Mouse (Mus musculus): ENCODE measurements around the gene Plxna2. TPM values are rescaled to one million over a fixed set of nuclear protein-coding genes. Genes with fewer than 3 reads are reported as not detected.

Gene Plxna2
- total RNA-seq, 1 experiment from 2014 or later: not detected

DNA sequence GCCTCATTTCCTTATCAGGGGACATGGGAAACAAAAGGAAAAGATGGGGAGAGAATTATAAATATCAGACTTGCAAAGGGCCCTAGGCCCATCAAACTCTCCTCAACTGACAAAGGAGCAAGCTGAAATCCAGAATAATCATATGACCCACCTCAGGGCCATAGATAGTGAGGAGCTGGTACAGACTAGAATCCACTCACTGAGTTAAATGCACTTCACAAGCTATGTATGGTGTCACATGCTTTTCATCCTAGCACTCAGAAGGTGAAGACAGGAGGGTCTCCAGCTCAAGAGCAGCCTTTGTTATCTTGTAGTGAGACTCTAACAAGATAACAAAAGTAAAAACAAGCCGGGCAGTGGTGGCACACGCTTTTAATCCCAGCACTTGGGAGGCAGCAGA is 169.6 kb downstream of the Plxna2 start:
- no peak for ATAC-seq (ENCODE audit: extremely low read depth, insufficient number of reproducible peaks, low FRiP score, poor library complexity, severe bottlenecking)

DNA sequence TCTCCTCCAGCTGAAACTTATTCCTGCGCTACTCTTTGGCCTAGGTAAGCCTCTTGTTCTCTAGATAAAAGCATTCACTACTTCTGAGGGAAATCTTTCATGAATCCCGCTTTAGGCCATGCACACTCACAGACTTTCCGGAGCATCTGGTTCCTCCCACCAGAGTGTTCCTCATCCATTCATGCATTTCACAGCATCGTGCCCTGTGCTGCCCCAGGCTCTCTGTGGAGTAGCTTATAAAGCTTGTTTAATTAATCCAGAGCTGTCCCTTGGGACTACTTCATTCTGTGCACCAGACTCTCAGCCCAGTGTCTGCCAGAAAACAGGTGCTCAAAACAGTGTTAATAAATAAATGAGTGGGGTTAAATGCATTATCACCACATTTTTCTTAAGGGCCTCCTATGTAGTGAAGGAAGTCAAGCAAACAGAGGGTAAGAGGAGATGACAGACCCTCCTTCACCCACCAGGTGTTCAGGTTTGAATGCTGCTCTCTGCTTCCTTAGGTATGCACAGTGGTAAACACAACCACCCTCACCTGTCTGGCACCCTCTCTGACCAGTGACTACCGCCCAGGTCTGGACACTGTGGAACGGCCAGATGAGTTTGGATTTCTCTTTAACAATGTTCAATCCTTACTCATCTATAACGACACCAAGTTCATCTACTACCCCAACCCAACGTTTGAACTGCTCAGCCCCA is 175.4 kb downstream of the Plxna2 start:
- ATAC-seq (ENCODE audit: extremely low read depth, insufficient number of reproducible peaks, low FRiP score, poor library complexity, severe bottlenecking): no peak

DNA sequence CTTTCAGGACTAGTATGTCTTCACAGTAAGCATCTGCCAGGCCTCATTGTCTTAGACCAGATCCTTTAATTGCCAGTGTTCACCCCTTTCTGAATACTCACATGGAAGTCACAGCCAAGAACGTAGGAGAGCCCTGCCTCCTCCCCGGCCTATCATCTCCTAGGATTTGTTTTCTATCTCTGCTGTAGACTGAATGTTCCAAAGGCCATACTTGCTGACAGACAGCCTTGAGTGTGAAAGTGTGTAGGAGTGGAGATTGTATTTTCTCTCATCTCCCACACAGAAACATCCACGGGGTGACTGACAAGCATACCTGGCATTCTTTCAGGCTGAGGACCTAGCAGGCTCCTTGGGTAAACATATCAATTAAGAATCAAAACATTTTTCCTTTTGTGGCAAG is 177.3 kb downstream of the Plxna2 start:
- no peak for ATAC-seq (ENCODE audit: extremely low read depth, insufficient number of reproducible peaks, low FRiP score, poor library complexity, severe bottlenecking)

DNA sequence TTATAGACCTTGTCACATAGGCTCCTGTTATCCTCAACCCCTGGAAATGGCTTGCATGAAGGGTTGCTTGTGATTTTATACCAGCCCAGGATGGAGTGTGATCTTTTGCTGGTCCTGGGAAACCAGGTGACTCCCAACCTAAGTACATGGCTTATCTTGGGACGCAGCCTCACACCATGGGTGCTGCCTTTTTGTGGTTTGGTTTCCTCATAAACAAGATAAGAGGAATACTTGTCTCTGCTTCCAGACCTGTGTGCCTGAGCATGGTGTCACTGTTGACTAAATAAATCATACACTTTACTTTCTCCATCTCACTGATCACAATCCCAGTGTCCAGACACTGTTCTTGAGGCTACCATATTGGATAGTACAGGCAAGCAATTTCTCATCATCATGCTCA is 179.8 kb downstream of the Plxna2 start:
- ATAC-seq (ENCODE audit: extremely low read depth, insufficient number of reproducible peaks, low FRiP score, poor library complexity, severe bottlenecking): no peak

DNA sequence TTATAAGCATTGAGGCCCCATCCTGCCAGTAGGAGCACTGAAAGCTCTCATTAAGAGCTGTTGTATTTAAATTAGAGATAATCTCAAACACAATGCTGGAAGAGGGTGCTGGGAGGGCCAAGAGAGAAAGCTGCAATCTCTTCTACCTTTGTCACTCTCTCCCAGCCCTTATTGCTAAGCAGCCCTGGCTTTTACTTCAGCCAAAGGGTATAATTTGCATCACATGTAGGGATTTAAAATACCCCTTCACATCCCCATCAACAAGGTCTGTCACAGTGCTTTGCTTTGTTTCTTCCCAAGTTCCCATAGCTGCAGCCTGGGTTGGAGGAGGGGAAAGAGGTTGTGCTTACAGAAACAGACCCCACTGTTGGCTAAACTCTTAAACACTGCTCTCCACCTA is 180.5 kb downstream of the Plxna2 start:
- ATAC-seq (ENCODE audit: extremely low read depth, insufficient number of reproducible peaks, low FRiP score, poor library complexity, severe bottlenecking): no peak

DNA sequence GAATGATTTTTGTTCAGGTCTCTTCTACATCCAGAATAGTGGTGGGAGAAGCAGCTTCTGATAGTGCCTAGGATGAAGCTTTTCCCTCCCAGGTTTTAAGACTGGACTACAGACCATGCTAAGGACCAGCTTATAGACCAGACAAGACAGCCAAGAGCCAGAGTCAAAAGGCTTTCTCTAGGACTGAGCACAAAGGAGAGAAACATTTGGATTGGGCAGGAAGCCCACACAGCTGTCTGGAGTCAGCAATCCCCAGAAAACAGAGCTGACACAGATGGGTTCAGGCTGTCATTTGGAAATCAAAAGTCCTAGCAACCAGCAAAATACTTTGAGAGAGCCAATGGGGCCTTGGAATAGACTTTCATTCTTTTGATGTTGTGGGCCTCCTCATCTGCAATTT is 190.2 kb downstream of the Plxna2 start:
- no peak for ATAC-seq (ENCODE audit: extremely low read depth, insufficient number of reproducible peaks, low FRiP score, poor library complexity, severe bottlenecking)

DNA sequence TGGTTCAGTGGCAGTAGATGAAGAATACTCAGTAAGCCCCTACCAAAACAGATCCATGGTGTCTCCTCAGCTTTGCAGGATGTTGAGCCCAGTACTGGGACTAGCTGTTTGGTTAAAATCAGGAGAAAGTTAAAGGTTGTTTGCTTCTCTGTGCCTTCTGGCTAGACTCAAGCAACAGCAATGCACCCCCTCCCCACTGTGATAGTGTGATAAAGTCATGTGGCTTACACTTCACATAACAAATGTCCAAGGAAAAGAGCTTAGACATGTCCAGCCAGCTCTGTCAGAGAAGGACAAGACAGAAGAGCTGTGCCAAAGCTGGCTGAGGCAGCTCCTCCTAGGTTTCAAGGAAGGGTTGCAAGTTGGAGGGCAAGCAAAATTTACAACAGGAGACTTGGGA is 190.7 kb downstream of the Plxna2 start:
- no peak for ATAC-seq (ENCODE audit: extremely low read depth, insufficient number of reproducible peaks, low FRiP score, poor library complexity, severe bottlenecking)

DNA sequence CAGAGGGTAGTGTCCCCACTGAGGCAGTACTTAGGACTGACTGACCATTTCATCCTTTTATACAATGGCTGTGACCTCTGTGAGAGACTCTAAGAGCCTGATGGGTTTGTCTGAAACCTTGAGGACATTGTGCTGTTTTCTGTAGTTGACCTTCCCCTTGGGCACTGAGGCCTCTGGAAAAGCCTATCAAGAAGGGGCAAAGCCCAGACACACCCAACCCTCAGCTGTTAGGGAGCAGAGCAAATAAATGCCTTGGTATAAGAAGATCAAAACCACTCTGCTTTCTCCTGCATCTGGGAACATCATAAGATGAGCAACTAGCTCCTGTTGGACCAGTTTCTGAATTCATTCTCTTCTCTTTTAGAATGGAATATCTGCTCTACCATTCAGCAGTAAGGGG is 191.6 kb downstream of the Plxna2 start:
- ATAC-seq (ENCODE audit: extremely low read depth, insufficient number of reproducible peaks, low FRiP score, poor library complexity, severe bottlenecking): no peak

DNA sequence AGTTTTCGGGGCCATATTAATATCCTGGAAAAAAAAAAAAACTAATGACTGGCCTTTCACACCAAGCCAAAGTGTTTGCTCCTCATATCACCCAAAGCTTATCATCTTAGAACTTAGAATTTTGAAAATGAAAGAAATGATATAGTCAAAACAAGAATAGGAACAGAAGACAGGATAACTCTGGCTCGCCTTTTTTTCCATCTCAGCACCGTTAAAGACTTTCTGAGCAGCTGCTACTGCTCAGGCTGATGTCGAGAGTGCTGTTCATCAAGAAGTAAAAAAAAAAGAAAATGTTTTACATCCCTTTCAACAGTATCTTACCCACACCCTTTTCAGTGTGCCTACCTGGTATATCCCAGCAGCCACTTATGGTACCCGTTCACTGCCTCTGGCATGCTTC is 196.2 kb downstream of the Plxna2 start:
- no peak for ATAC-seq (ENCODE audit: extremely low read depth, insufficient number of reproducible peaks, low FRiP score, poor library complexity, severe bottlenecking)

DNA sequence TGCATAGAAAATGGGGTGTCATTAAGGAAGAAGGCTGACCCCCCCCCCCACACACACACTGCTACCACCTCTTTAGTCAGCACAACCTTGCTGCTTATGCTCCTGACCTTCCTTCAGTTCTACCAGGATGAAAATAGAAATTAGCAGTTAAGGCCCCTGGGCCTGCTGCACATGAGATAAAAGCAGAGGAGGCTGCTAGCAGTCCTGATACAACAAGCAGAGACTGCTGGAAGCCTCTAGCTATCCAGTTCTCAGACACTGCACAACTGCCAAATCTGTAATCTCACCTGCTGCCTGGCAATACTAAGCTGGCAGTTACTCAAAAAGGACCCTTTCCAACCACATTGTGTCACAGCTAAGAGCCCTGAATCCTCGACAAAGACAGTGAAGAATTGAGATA is 197.5 kb downstream of the Plxna2 start:
- ATAC-seq (ENCODE audit: extremely low read depth, insufficient number of reproducible peaks, low FRiP score, poor library complexity, severe bottlenecking): no peak

DNA sequence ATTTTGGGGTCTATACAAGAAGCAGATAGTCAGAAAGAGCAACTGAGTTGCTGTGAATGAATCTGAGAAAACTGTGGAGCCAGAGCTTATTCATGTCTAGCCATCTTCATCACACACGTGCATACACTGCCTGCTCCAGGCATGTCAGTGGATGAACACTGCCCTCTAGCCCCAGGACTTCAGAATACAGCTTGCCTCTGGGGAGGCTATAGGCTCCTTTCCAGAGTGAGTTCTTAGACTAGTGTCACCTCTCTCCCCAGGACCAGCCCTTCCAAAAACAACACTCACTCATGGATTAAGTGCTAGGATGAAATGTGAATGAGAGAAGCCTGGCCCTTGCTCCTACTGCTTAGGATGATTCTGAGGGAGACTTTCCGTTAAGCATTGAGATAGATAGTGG is 198.9 kb downstream of the Plxna2 start:
- no peak for ATAC-seq (ENCODE audit: extremely low read depth, insufficient number of reproducible peaks, low FRiP score, poor library complexity, severe bottlenecking)

DNA sequence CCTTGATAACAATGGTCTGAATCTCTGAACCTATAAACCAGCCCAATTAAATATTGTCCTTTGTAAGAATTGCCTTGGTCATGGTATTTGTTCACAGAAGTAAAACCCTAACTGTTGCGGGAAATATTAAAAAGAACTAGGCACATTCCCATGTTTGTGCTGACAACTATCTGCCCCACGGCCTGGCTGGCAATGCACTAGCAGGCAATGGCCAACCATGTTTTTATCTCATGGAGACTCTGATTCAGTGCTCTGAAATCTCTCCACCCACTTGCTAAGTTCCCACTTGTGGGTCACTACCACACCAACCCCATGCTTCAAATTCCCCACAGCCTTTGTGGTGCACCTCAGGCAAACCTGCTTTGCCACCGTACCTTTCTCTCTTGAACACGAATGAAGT is 202.9 kb downstream of the Plxna2 start:
- ATAC-seq (ENCODE audit: extremely low read depth, insufficient number of reproducible peaks, low FRiP score, poor library complexity, severe bottlenecking): no peak

DNA sequence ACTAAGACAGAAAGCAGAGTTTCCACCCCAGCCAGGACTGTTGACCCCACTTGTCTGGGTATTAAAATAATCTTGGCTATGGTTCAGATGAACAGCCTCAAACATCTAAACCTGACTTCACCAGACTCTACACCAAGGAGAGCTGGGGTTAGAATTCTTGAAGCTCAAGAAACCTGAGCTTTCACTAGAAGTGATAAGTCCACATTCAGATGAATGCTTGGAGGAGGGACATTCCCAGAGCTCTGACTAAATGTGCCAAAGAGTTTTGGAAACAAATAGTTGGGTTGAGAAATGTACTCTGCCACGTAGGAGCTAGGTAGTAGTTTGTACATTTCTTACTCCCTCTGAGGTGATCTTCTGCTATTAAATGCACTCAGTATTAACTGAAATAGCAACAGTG is 203.7 kb downstream of the Plxna2 start:
- ATAC-seq (ENCODE audit: extremely low read depth, insufficient number of reproducible peaks, low FRiP score, poor library complexity, severe bottlenecking): no peak

DNA sequence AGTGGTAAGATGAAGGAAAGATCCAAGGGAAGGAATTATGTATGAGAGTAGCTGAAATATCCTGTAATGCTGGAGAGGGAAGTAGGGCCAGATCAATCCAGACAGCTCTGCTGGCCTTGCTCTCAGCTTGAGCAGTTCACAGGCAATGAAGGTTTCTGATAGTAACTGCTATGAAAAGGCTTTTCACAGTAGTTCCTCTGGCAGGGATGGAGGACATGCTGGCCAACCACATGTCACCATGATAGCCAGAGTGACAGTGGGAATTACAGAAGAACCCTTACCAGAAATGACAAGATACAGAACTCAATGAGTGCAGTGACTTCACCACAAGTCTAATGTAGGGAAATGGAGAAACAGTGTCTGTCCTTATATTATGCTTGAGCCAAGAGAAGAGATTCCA is 210.3 kb downstream of the Plxna2 start:
- no peak for ATAC-seq (ENCODE audit: extremely low read depth, insufficient number of reproducible peaks, low FRiP score, poor library complexity, severe bottlenecking)

DNA sequence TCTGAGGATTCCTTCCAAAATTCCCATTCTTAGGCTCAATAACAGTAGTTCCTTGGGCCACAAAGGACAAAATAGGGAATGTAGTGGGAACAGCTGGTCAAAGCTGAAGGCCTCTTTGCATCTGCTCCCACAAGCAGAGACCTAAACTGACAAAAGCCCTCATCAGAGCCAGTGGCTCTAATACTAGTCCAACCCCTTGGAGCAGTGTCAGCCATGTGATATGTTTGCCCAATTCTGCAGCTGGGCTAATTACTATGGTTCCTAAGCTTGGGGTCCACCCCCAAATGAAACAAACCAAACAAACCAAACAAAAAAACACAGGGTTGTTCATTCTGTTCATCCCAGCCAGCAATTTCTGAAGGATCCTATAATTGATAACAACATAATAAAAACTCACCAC is 217.2 kb downstream of the Plxna2 start:
- ATAC-seq (ENCODE audit: extremely low read depth, insufficient number of reproducible peaks, low FRiP score, poor library complexity, severe bottlenecking): no peak

DNA sequence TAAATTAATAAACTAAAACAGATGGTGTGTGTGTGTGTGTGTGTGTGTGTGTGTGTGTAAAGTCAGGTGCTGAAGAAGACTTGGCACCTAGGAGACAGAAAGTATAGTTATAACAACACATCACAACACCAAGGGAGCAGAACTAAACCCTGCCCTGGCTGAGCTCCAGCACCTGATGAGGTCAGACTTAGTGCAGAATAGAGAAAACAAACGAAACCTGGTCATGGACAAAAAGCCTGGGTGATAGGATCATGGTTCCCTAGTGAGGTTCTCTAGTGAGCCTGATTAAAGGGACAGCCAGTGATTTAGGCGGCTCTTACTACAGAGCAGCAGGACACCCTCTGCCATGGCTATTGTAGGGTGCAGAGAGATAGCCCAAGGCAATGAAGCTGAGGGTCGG is 218.2 kb downstream of the Plxna2 start:
- no peak for ATAC-seq (ENCODE audit: extremely low read depth, insufficient number of reproducible peaks, low FRiP score, poor library complexity, severe bottlenecking)

DNA sequence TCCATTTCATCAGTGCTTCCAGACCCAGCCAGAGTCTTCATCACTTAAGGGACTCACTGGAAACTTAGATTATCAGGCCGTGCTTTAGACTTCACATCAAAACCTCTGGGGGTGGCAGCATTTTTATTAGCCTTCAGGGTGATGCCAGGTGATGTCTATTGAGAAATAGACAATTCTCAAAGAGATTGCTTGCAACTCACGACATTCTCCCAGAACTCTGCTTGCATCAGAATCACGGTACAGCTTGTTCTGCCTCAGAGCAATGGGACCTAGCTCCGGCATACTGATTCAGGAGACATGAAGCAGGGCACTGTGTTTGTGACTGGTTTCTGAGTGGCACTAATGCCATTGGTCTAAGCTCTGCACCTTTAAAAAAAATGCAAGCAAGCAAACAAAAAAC is 218.7 kb downstream of the Plxna2 start:
- ATAC-seq (ENCODE audit: extremely low read depth, insufficient number of reproducible peaks, low FRiP score, poor library complexity, severe bottlenecking): no peak

DNA sequence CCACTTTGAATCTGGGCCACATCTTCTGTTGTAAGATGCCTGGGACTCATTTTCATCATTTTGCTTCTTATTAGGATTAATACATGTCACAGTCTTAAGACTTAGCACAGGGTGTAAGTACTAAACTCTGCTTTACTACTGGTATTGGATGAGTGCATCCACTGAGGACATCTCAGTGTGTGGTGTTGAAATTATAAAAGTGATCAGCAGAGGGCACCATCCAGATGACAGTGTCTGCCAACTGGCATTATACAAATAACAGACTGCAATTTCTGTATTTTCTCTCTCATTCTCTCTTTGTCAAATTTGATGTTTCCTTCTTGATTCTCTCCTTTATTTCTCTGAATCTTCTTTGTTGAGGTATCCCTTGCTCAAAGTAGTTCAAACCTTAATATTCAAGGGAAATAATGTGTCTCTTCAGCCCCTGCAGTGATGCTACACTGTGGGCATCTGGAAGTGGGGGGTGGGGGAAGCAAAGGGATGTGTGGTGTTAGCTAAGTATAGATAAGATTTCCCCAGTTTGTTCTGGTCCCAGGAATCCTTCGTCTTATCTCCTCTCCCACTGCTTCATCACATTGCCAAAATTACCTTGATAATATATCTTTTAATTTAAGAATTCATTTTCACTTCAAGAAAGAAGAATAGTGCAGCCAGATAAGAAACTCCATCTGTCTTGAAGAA is 221.4 kb downstream of the Plxna2 start:
- no peak for ATAC-seq (ENCODE audit: extremely low read depth, insufficient number of reproducible peaks, low FRiP score, poor library complexity, severe bottlenecking)

DNA sequence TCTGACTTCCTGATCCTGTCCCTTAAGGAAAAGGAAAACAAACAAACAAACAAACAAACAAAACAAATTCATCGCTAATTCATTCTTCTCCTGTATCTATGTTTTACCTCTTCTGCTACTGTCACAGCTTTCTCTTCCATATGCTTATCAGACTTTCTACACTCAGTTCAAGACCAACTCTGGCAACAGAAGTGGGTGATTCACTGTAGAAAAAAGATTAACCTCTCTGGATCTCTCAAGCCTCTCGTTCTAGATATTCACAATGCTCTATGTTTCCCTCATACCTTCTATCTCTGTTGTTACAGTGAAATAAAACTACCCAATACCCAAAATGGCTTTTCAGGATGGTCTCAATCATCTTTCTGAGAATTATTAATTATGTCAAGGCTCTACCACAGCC is 225.0 kb downstream of the Plxna2 start:
- ATAC-seq (ENCODE audit: extremely low read depth, insufficient number of reproducible peaks, low FRiP score, poor library complexity, severe bottlenecking): no peak

DNA sequence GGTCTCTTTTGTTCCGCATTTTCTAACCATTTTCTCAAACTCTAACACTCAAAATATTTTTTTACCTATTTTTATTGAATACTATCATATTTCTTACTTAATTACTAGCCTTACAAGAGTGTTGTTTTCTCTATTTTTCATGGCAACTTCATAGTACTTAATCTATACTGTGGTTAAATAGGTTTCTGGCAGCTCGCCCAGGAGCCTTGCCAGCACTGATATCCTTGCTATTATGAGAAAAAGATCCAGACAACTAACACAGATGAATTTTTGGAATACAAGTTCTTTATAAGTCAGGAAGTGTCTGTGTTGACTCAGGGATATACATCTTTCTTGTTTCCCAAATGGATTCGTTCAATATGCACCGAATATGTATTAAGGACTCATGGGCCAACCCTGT is 229.0 kb downstream of the Plxna2 start:
- no peak for ATAC-seq (ENCODE audit: extremely low read depth, insufficient number of reproducible peaks, low FRiP score, poor library complexity, severe bottlenecking)

Data from neutrophil, adult 5-6 weeks (primary cell).